Mouse (Mus musculus) lung, adult 2 months (tissue): ENCODE measurements around the gene Snrpe.

ENCODE experiments used
- CTCF ChIP-seq: fragments of 200-500 bp; IDR thresholded peaks from 2 replicates; pipeline ENCODE4 v1.5.1; 2011; ENCODE audit warnings: mild to moderate bottlenecking, low read length, control low read depth; ENCODE audit not compliant: insufficient read depth
- POLR2A ChIP-seq: fragments of 200-500 bp; IDR thresholded peaks from 2 replicates; pipeline ENCODE4 v1.6.1; 2011; ENCODE audit warnings: low read depth, mild to moderate bottlenecking, control low read depth, low read length, borderline replicate concordance; ENCODE audit errors: extremely low read depth

GRCm38 (mm10) chr1:133656811-133657210 is 46.7 kb upstream of the Snrpe start:
- TF ChIP-seq CTCF (no peak), POLR2A (no peak)
